Mouse (Mus musculus): ENCODE results near the gene Gm45021. TPM values are rescaled to one million over a fixed set of nuclear protein-coding genes. Genes with fewer than 3 reads are reported as not detected.

Gm45021 gene
- polyA plus RNA-seq (2015; fragmentation: Nextera tagmentation; extraction: Ambion mirVana): not detected in 2 replicates

GRCm38 (mm10) chr6:48589194-48589750 is at the start of gene Gm45021:
Gene Gm45021 (plus strand): TSS chr6:48589610.

GRCm38 (mm10) chr6:48554280-48555103 is 34.9 kb upstream of the Gm45021 start, which contains the start of gene Lrrc61:
Gene Lrrc61 (plus strand): TSS chr6:48554796.

GRCm38 (mm10) chr6:48572572-48573061 is 16.8 kb upstream of the Gm45021 start, which contains the start of gene Rarres2:
Gene Rarres2 (minus strand): TSS chr6:48572789.

GRCm38 (mm10) chr6:48593158-48594042 is 4.0 kb downstream of the Gm45021 start, which contains the start of the genes Repin1 and Gm44965:
Gene Repin1 (plus strand): TSS chr6:48593883.
Gene Gm44965 (plus strand): TSS chr6:48593941.

GRCm38 (mm10) chr6:48601271-48602079 is 12.1 kb downstream of the Gm45021 start, which contains the start of gene Zfp775:
Gene Zfp775 (plus strand): TSS chr6:48602063.

GRCm38 (mm10) chr6:48626464-48626863 is 37.1 kb downstream of the Gm45021 start, which contains the start of gene AI854703:
Gene AI854703 (plus strand): TSS chr6:48626764.

GRCm38 (mm10) chr6:48646995-48647394 is 57.6 kb downstream of the Gm45021 start, which contains the start of gene Gimap8:
Gene Gimap8 (plus strand): TSS chr6:48647234.

Other genes starting within 250 kb of the Gm45021 start
- 7.3 and 7.6 TPM in 2 replicates for gene Krba1, start 194.0 kb upstream of the Gm45021 start, polyA plus RNA-seq (2015; fragmentation: Nextera tagmentation; extraction: Ambion mirVana)
- 43.5 and 50.9 TPM in 2 replicates for gene Zfp467, start 143.8 kb upstream of the Gm45021 start, polyA plus RNA-seq (2015; fragmentation: Nextera tagmentation; extraction: Ambion mirVana)
- 0.08 and 0.10 TPM in 2 replicates for gene Sspo, start 141.4 kb upstream of the Gm45021 start, polyA plus RNA-seq (2015; fragmentation: Nextera tagmentation; extraction: Ambion mirVana)
- 42.7 and 44.7 TPM in 2 replicates for gene Atp6v0e2, start 52.0 kb upstream of the Gm45021 start, polyA plus RNA-seq (2015; fragmentation: Nextera tagmentation; extraction: Ambion mirVana)
- 4.8 and 5.3 TPM in 2 replicates for gene Lrrc61, start 34.8 kb upstream of the Gm45021 start, polyA plus RNA-seq (2015; fragmentation: Nextera tagmentation; extraction: Ambion mirVana)
- gene Rarres2, start 16.8 kb upstream of the Gm45021 start, polyA plus RNA-seq (2015; fragmentation: Nextera tagmentation; extraction: Ambion mirVana): 956 and 1,075 TPM in 2 replicates
- 36.6 and 40.8 TPM in 2 replicates for gene Repin1, start 4.3 kb downstream of the Gm45021 start, polyA plus RNA-seq (2015; fragmentation: Nextera tagmentation; extraction: Ambion mirVana)
- 1.4 TPM in 1 of 2 replicates, not detected in the other for gene Gm44965, start 4.3 kb downstream of the Gm45021 start, polyA plus RNA-seq (2015; fragmentation: Nextera tagmentation; extraction: Ambion mirVana)
- 4.7 and 5.6 TPM in 2 replicates for gene Zfp775, start 12.5 kb downstream of the Gm45021 start, polyA plus RNA-seq (2015; fragmentation: Nextera tagmentation; extraction: Ambion mirVana)
- 1.7 and 2.3 TPM in 2 replicates for gene AI854703, start 37.2 kb downstream of the Gm45021 start, polyA plus RNA-seq (2015; fragmentation: Nextera tagmentation; extraction: Ambion mirVana)
- 0.48 and 0.73 TPM in 2 replicates for gene Gimap8, start 57.6 kb downstream of the Gm45021 start, polyA plus RNA-seq (2015; fragmentation: Nextera tagmentation; extraction: Ambion mirVana)
- gene Gimap9, start 86.5 kb downstream of the Gm45021 start, polyA plus RNA-seq (2015; fragmentation: Nextera tagmentation; extraction: Ambion mirVana): 3.7 and 3.9 TPM in 2 replicates
- 5.5 and 5.9 TPM in 2 replicates for gene Gimap4, start 94.9 kb downstream of the Gm45021 start, polyA plus RNA-seq (2015; fragmentation: Nextera tagmentation; extraction: Ambion mirVana)
- 10.7 and 11.1 TPM in 2 replicates for gene Gimap6, start 118.6 kb downstream of the Gm45021 start, polyA plus RNA-seq (2015; fragmentation: Nextera tagmentation; extraction: Ambion mirVana)
- 0.47 and 0.62 TPM in 2 replicates for gene Gm28053, start 129.0 kb downstream of the Gm45021 start, polyA plus RNA-seq (2015; fragmentation: Nextera tagmentation; extraction: Ambion mirVana)
- not detected in 2 replicates for gene Gimap7, start 129.0 kb downstream of the Gm45021 start, polyA plus RNA-seq (2015; fragmentation: Nextera tagmentation; extraction: Ambion mirVana)
- gene Gimap1, start 149.4 kb downstream of the Gm45021 start, polyA plus RNA-seq (2015; fragmentation: Nextera tagmentation; extraction: Ambion mirVana): 4.1 and 5.8 TPM in 2 replicates
- 3.7 and 5.1 TPM in 2 replicates for gene Gimap5, start 156.6 kb downstream of the Gm45021 start, polyA plus RNA-seq (2015; fragmentation: Nextera tagmentation; extraction: Ambion mirVana)
- 0.10 TPM in 1 of 2 replicates, not detected in the other for gene Gimap3, start 181.2 kb downstream of the Gm45021 start, polyA plus RNA-seq (2015; fragmentation: Nextera tagmentation; extraction: Ambion mirVana)